Mouse (Mus musculus): ENCODE results near the gene Cd4. TPM values are rescaled to one million over a fixed set of nuclear protein-coding genes. Genes with fewer than 3 reads are reported as not detected.

The Cd4 gene
- total RNA-seq, 2 experiments from 2014 or later: 0.72 to 0.76 TPM

GRCm38 (mm10) chr6:124828101-124828592, 59.9 kb downstream of the Cd4 start:
- intact Hi-C loops (cut with DNase I): no loop called here
- DNase-seq: no peak

DNA sequence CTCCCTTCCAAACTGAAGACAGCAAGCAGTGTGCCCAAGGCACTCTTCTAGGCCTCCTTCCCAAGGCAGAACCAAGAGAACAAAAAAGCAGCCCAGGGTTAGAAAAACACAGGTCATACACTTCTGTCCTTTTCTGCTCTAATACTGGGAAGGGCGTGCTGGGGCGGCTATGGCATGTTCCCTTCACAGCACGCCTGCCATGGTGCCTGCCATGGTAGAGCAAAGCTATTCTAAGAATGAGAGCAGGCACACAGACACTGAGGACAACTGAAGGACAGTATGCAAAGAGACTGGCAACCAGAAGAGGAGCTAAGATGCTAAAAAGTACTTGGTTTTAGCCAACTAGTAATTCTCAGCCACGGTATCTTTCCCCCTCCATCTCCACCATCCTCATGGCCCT, 66.0 kb downstream of the Cd4 start:
- intact Hi-C loops (cut with DNase I): no loop called here
- no peak for DNase-seq

DNA sequence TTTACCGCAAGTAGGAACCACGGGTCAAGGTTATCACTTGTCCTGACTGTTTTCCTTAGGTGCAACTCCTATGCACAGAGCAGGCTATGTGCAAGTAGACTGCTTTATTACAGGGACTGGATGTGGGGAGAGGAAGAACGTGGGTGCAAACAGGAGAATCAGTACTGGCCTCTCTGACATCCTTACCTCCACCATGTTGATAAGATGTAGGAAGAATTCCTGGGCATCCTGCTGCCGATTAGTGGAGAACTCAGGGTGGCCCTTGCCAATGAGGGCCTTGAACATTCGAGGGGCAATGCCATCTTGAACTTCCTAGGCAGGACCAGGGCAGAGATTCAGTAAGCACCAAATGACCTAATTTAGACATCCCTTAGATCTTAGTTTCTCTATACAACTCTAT, 67.1 kb downstream of the Cd4 start:
- intact Hi-C loops (cut with DNase I): no loop called here
- no peak for DNase-seq

DNA sequence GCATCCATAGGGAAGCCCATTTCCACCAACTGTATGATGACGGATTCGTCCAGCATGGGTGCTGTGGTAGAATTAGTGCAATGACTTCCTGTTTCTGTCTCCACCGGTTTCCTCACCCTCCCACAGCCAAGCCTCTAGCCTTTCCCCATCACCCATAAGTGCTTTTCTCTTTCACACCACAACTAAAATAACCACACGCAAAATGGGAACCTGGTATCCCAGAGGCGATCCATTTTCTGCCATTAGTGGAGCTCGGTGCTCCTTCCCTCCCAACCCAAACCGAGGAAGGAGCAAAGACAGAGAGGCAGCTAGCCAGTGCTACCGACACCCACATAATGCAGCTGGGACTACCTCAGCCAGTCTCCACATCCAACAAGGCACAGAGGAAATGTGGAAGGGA, 70.0 kb downstream of the Cd4 start:
- DNase-seq: no peak
- intact Hi-C loops (cut with DNase I): no loop called here

GRCm38 (mm10) chr6:124817563-124817962, 70.5 kb downstream of the Cd4 start:
- no peak for DNase-seq
- intact Hi-C loops (cut with DNase I): no loop called here

GRCm38 (mm10) chr6:124817125-124817524, 70.9 kb downstream of the Cd4 start:
- no peak for DNase-seq
- intact Hi-C loops (cut with DNase I): no loop called here

DNA sequence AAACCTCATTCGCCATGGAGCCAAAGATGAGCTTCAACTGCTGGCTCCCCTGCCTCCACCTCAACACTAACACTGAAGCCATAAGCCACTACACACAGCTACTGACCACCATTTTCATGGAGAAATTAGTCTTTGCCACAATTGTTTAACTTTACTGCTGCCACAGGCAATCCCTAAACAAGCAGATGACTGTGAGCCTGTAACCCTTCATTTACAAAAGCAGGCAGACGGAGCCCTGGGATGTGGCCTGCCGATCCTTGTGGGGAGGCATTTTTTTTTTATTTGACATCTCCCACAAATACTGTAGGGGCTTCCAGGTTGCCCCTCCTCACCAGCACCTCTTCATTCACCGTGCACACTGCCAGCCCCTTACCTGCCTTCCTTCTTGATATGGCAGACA, 71.4 kb downstream of the Cd4 start:
- intact Hi-C loops (cut with DNase I): no loop called here
- DNase-seq: no peak

DNA sequence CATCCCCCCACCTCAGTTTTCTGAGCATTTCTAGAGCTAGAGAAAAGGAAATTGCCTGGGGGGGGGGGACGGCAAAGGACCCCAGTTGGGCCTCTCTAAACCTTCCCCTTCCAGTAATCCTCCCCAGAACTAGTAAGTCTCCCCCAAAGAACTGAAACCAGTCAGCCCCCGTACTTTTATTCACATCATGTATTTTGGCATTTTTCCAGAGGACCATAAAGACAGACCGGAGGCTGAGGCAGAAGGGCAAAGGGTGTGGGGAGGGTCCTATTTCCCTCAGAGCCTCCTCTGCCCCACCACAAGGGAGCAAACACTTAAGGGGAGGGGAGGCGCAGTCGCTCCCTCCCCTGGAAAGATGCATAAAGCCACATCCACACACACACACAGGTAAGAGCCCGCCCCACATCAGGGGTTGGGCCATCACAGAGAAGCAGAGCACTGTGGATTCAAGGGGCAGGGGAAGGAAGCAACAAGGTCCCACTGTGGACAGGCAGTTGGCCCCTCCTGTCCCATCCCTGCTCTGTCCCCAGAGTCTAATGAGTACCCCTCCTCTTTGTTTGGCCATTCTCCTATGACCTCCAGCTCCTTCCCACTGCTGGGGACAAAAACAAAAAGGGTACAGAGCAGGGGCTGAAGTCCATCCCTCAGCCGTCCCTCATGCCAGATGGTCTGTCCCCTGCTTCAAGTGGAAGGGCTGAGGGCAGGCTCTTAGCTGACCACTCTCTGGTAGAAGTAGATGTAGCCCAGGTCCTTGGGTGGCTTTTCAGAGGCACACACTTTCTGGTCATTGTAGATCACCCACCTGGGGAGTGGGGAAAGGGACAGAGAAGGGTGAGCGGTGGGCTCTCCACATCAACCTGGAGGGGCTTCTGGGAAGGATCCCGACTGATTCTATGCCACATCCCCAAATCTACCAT, 72.9 kb downstream of the Cd4 start:
- no peak for DNase-seq
- intact Hi-C loops (cut with DNase I): no loop called here

Other genes starting within 250 kb of the Cd4 start
- gene Lpcat3, start 225.2 kb downstream of the Cd4 start, total RNA-seq (2021): 10 to 100 TPM; 51.6 TPM
- 10 to 100 TPM; 64.4 to 73.8 TPM for gene Emg1, start 176.0 kb downstream of the Cd4 start, total RNA-seq (2021)
- 100 to 1,000 TPM; 311 to 336 TPM for gene Phb2, start 175.9 kb downstream of the Cd4 start, total RNA-seq (2021)
- 1 to 10 TPM; 2.9 to 4.2 TPM for gene Ptpn6, start 149.5 kb downstream of the Cd4 start, total RNA-seq (2021)
- gene Grcc10, start 146.8 kb downstream of the Cd4 start, total RNA-seq (2021): 100 to 1,000 TPM; 285 to 321 TPM
- gene Gm45234, start 132.2 kb downstream of the Cd4 start, total RNA-seq (2021): under 1 TPM in 1 of 2 experiments, not detected in 1; 0.41 TPM
- gene Atn1, start 131.7 kb downstream of the Cd4 start, total RNA-seq (2021): 10 to 100 TPM; 41.0 to 46.4 TPM
- gene Eno2, start 118.5 kb downstream of the Cd4 start, total RNA-seq (2021): 1 to 10 TPM; 2.2 to 2.9 TPM
- gene Lrrc23, start 108.5 kb downstream of the Cd4 start, total RNA-seq (2021): not detected
- gene Spsb2, start 79.6 kb downstream of the Cd4 start, total RNA-seq (2021): 1 to 10 TPM; 3.6 to 4.9 TPM
- 100 to 1,000 TPM; 830 to 887 TPM for gene Tpi1, start 73.9 kb downstream of the Cd4 start, total RNA-seq (2021)
- 10 to 100 TPM; 74.0 to 85.5 TPM for gene Usp5, start 58.7 kb downstream of the Cd4 start, total RNA-seq (2021)
- under 1 TPM; 0.49 to 0.83 TPM for gene Cdca3, start 58.7 kb downstream of the Cd4 start, total RNA-seq (2021)
- 1 to 10 TPM; 5.1 to 5.9 TPM for gene Gnb3, start 47.9 kb downstream of the Cd4 start, total RNA-seq (2021)
- 10 to 100 TPM; 10.7 to 11.6 TPM for gene P3h3, start 30.5 kb downstream of the Cd4 start, total RNA-seq (2021)
- under 1 TPM; 0.72 to 0.98 TPM for gene Gpr162, start 24.2 kb downstream of the Cd4 start, total RNA-seq (2021)
- gene Lag3, start 23.5 kb upstream of the Cd4 start, total RNA-seq (2021): under 1 TPM; 0.19 to 0.43 TPM
- gene Ptms, start 31.9 kb upstream of the Cd4 start, total RNA-seq (2021): 100 to 1,000 TPM; 192 to 194 TPM
- gene Mlf2, start 43.2 kb upstream of the Cd4 start, total RNA-seq (2021): 100 to 1,000 TPM; 195 to 197 TPM
- gene Cops7a, start 77.3 kb upstream of the Cd4 start, total RNA-seq (2021): 10 to 100 TPM; 93.6 to 98.8 TPM
- 1 to 10 TPM in 1 of 2 experiments, under 1 TPM in 1; 0.81 to 1.0 TPM for gene Pianp, start 108.5 kb upstream of the Cd4 start, total RNA-seq (2021)
- 10 to 100 TPM; 19.6 to 21.6 TPM for gene Zfp384, start 120.9 kb upstream of the Cd4 start, total RNA-seq (2021)
- gene Ing4, start 151.5 kb upstream of the Cd4 start, total RNA-seq (2021): 10 to 100 TPM; 30.5 to 34.4 TPM
- 1 to 10 TPM; 1.7 to 2.1 TPM for gene Acrbp, start 161.5 kb upstream of the Cd4 start, total RNA-seq (2021)
- gene Lpar5, start 179.7 kb upstream of the Cd4 start, total RNA-seq (2021): under 1 TPM in 1 of 2 experiments, not detected in 1; 0.24 TPM
- gene Chd4, start 207.8 kb upstream of the Cd4 start, total RNA-seq (2021): 100 to 1,000 TPM; 118 to 127 TPM
- 10 to 100 TPM; 20.3 to 21.0 TPM for gene Nop2, start 243.7 kb upstream of the Cd4 start, total RNA-seq (2021)

Data from heart, postnatal 36 days (tissue).